ENCODE assay signal across 22 mouse cellular contexts in the genomic region with DNA sequence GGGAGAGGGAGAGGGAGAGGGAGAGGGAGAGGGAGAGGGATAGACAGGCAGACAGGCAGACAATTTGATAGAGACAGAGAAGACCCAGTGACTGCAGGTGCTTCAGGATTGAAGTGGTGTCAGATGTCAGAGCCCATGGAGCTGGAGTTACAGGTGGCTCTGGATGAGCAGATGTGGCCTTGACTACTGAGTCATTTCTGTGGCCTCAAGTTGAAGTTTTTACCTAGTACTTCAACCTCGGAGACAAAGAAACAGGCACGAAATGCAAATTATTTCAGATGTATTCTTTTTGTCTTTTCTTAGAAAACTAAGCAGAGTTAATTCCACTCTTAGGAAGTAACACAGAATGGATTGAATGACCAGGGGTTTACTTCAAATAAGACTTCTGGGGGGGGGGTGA.
DNase-seq lines count a peak whose midpoint lies in the region; ATAC-seq and TF ChIP-seq lines count a peak whose summit lies in the region.
"Had no signal": no experiment of that assay in that cellular context is flagged by ENCODE, and none has a peak within 500 bp of the region (broad histone marks: within the 10 kb centered on the region; RNA-seq: fewer than 3 reads in every experiment).

No protein-coding gene starts in this region.

- H3K27ac ChIP-seq in forebrain, embryonic 10.5 days, result 0 out of 2 replicates have a peak overlapping the region, but pooled peaks have one; percentile 60
- no peak overlapping the region for H3K27ac ChIP-seq in forebrain, embryonic 14.5 days (ENCODE audit: low read depth, low read length)
- peak overlapping the region; percentile 85 for H3K27ac ChIP-seq in forebrain, embryonic 12.5 days
- H3K27ac ChIP-seq in forebrain, postnatal 0 days (ENCODE audit: low read depth, low read length), result no peak overlapping the region
- H3K27ac ChIP-seq in CH12.LX (ENCODE audit: insufficient read depth, low read depth), result no peak overlapping the region
- H3K27ac ChIP-seq in forebrain, embryonic 15.5 days (replicated peaks), result peak overlapping the region; percentile 81
- H3K27ac ChIP-seq: embryonic facial prominence, embryonic 13.5 days; embryonic facial prominence, embryonic 15.5 days had no signal

- peak; percentile 78 for TF ChIP-seq EP300 in CH12.LX (IDR thresholded peaks at IDR 0.05; ENCODE audit: low read length)

- in situ Hi-C loops in CH12.LX (cut with MboI; ENCODE audit: low pct_ligation_motif_present, low pct_unique_long_range_greater_than_20kb, low sequenced_read_pairs), result no loop called here

- no peaks in the 10 kb centered on the region for H3K36me3 ChIP-seq in forebrain, embryonic 10.5 days (replicated peaks)
- H3K36me3 ChIP-seq in forebrain, embryonic 14.5 days (ENCODE audit: control insufficient read depth, insufficient read depth, low read length), result no peaks in the 10 kb centered on the region
- H3K36me3 ChIP-seq in forebrain, embryonic 12.5 days (replicated peaks), result no peaks in the 10 kb centered on the region
- no peaks in the 10 kb centered on the region for H3K36me3 ChIP-seq in forebrain, postnatal 0 days (ENCODE audit: insufficient read depth)
- no peaks in the 10 kb centered on the region for H3K36me3 ChIP-seq in CH12.LX (replicated peaks in 1 of 2; ENCODE audit: control insufficient read depth in 1 of 2, insufficient read depth in 1 of 2, low read length in 1 of 2)
- H3K36me3 ChIP-seq in forebrain, embryonic 15.5 days, result no peaks in the 10 kb centered on the region
- H3K36me3 ChIP-seq: embryonic facial prominence, embryonic 13.5 days; embryonic facial prominence, embryonic 15.5 days had no signal

- no peak for TF ChIP-seq RAD21 in CH12.LX (IDR thresholded peaks at IDR 0.05; ENCODE audit: low read depth, low read length)

- no peaks in the 10 kb centered on the region for H3K79me2 ChIP-seq in CH12.LX (replicated peaks; ENCODE audit: control insufficient read depth, extremely low read depth, insufficient read depth, poor library complexity, severe bottlenecking)

- H3K4me3 ChIP-seq in forebrain, embryonic 10.5 days, result no peak overlapping the region
- H3K4me3 ChIP-seq in forebrain, embryonic 14.5 days (ENCODE audit: low read depth, low read length), result no peak overlapping the region
- no peak overlapping the region for H3K4me3 ChIP-seq in forebrain, embryonic 12.5 days (replicated peaks)
- H3K4me3 ChIP-seq in forebrain, postnatal 0 days (ENCODE audit: low read depth, low read length), result no peak overlapping the region
- H3K4me3 ChIP-seq in CH12.LX (replicated peaks in 1 of 3; ENCODE audit: low read depth in 2 of 3, low read length in 2 of 3, poor library complexity in 1 of 3), result no peak overlapping the region
- no peak overlapping the region for H3K4me3 ChIP-seq in forebrain, embryonic 15.5 days
- H3K4me3 ChIP-seq: embryonic facial prominence, embryonic 13.5 days; embryonic facial prominence, embryonic 15.5 days; erythroblast, embryonic 14.5 days had no signal

- no peak for ATAC-seq in forebrain, embryonic 14.5 days
- no peak for ATAC-seq in forebrain, embryonic 12.5 days (ENCODE audit: low FRiP score)
- no peak for ATAC-seq in forebrain, postnatal 0 days
- no peak for ATAC-seq in forebrain, embryonic 15.5 days (replicated peaks)
- ATAC-seq: CD4-positive, CD25-positive, alpha-beta regulatory T cell, adult 4 months had no signal

- peaks cover 3% of the 10 kb centered on the region; the same call in 1 of the 2 replicates for H3K9me3 ChIP-seq in forebrain, embryonic 10.5 days
- no peaks in the 10 kb centered on the region for H3K9me3 ChIP-seq in forebrain, embryonic 14.5 days (replicated peaks; ENCODE audit: control insufficient read depth, low read length)
- H3K9me3 ChIP-seq in forebrain, embryonic 12.5 days, result no peaks in the 10 kb centered on the region
- H3K9me3 ChIP-seq in forebrain, postnatal 0 days (ENCODE audit: low read length), result no peaks in the 10 kb centered on the region
- peaks cover 6% of the 10 kb centered on the region for H3K9me3 ChIP-seq in CH12.LX (replicated peaks; ENCODE audit: low read length)
- no peaks in the 10 kb centered on the region for H3K9me3 ChIP-seq in forebrain, embryonic 15.5 days
- H3K9me3 ChIP-seq: embryonic facial prominence, embryonic 13.5 days; embryonic facial prominence, embryonic 15.5 days had no signal

- dilution Hi-C loops in CH12.LX (cut with MboI; ENCODE audit: extremely low pct_ligation_motif_present, extremely low pct_unique_long_range_greater_than_20kb, low sequenced_read_pairs), result no loop called here

- WGBS in forebrain, embryonic 10.5 days, result 83% methylated on average over 2 of the region's 2 CpGs
- WGBS in forebrain, embryonic 14.5 days, result 60% methylated on average over 2 of the region's 2 CpGs
- WGBS in forebrain, embryonic 12.5 days, result 77% methylated on average over 2 of the region's 2 CpGs
- 57% methylated on average over 2 of the region's 2 CpGs for WGBS in forebrain, postnatal 0 days
- 74% methylated on average over 2 of the region's 2 CpGs for WGBS in forebrain, embryonic 15.5 days

- TF ChIP-seq POLR2A in CH12.LX (IDR thresholded peaks at IDR 0.05; ENCODE audit: low read depth, low read length), result no peak

- H3K4me2 ChIP-seq in forebrain, embryonic 14.5 days (ENCODE audit: low read length), result no peak overlapping the region
- no peak overlapping the region for H3K4me2 ChIP-seq in forebrain, embryonic 12.5 days
- H3K4me2 ChIP-seq in forebrain, postnatal 0 days (ENCODE audit: low read depth), result no peak overlapping the region
- no peak overlapping the region for H3K4me2 ChIP-seq in CH12.LX (ENCODE audit: insufficient read depth, low read depth, poor library complexity, severe bottlenecking)
- no peak overlapping the region for H3K4me2 ChIP-seq in forebrain, embryonic 15.5 days (replicated peaks)
- H3K4me2 ChIP-seq: embryonic facial prominence, embryonic 13.5 days; embryonic facial prominence, embryonic 15.5 days had no signal

- no peak for TF ChIP-seq CTCF in forebrain, postnatal 0 days (IDR thresholded peaks at IDR 0.05; ENCODE audit: low read depth)
- TF ChIP-seq CTCF in CH12.LX (conservative IDR thresholded peaks at IDR 0.05 in 1 of 2, IDR thresholded peaks at IDR 0.05 in 1 of 2; ENCODE audit: low read depth in 2 of 2, low read length in 2 of 2), result no peak

- no peaks in the 10 kb centered on the region for H3K27me3 ChIP-seq in forebrain, embryonic 10.5 days (ENCODE audit: poor library complexity, severe bottlenecking)
- H3K27me3 ChIP-seq in forebrain, embryonic 14.5 days (replicated peaks; ENCODE audit: control insufficient read depth, insufficient read depth, low read length), result no peaks in the 10 kb centered on the region
- H3K27me3 ChIP-seq in forebrain, embryonic 12.5 days, result no peaks in the 10 kb centered on the region
- no peaks in the 10 kb centered on the region for H3K27me3 ChIP-seq in forebrain, postnatal 0 days (ENCODE audit: insufficient read depth, low read length)
- H3K27me3 ChIP-seq in CH12.LX (replicated peaks), result no peaks in the 10 kb centered on the region
- no peaks in the 10 kb centered on the region for H3K27me3 ChIP-seq in forebrain, embryonic 15.5 days
- H3K27me3 ChIP-seq: embryonic facial prominence, embryonic 13.5 days; embryonic facial prominence, embryonic 15.5 days had no signal

- H3K9ac ChIP-seq in forebrain, embryonic 14.5 days (ENCODE audit: low read length), result no peak overlapping the region
- no peak overlapping the region for H3K9ac ChIP-seq in forebrain, embryonic 12.5 days
- no peak overlapping the region for H3K9ac ChIP-seq in forebrain, postnatal 0 days
- no peak overlapping the region for H3K9ac ChIP-seq in CH12.LX (ENCODE audit: insufficient read depth, low read depth)
- no peak overlapping the region for H3K9ac ChIP-seq in forebrain, embryonic 15.5 days (replicated peaks)
- H3K9ac ChIP-seq: embryonic facial prominence, embryonic 13.5 days; embryonic facial prominence, embryonic 15.5 days had no signal

- peaks cover 21% of the 10 kb centered on the region for H3K4me1 ChIP-seq in forebrain, embryonic 10.5 days
- H3K4me1 ChIP-seq in forebrain, embryonic 14.5 days (ENCODE audit: control insufficient read depth, insufficient read depth, low read length), result peaks cover 10% of the 10 kb centered on the region; the same call in 1 of the 2 replicates
- peaks cover 11% of the 10 kb centered on the region for H3K4me1 ChIP-seq in forebrain, embryonic 12.5 days
- H3K4me1 ChIP-seq in forebrain, postnatal 0 days (ENCODE audit: insufficient read depth), result peaks cover 5% of the 10 kb centered on the region; the same call in 1 of the 2 replicates
- H3K4me1 ChIP-seq in CH12.LX (ENCODE audit: control insufficient read depth in 1 of 2, insufficient read depth in 2 of 2), result peaks cover 0 to 7% of the 10 kb centered on the region in 2 experiments; a peak in 2 of 4 replicates
- H3K4me1 ChIP-seq in forebrain, embryonic 15.5 days, result peaks cover 8% of the 10 kb centered on the region; the same call in 1 of the 2 replicates

- DNase-seq in forebrain, embryonic 10.5 days (ENCODE audit: extremely low spot score, low spot score), result no peak
- no peak for DNase-seq in forebrain, embryonic 14.5 days (ENCODE audit: low spot score)
- no peak for DNase-seq in forebrain, postnatal 0 days
- DNase-seq in CH12.LX (ENCODE audit: extremely low read depth), result peak; percentile 45
- DNase-seq in layer of hippocampus, postnatal 14 days (ENCODE audit: low spot score in 2 of 2), result no peak
- DNase-seq: adrenal gland, adult 2 months; adrenal gland, postnatal 10 days; adrenal gland, postnatal 25 days; B cell, adult 2 months; cerebellum, adult 11 months; cerebellum, adult 18-20 months; cerebellum, adult 8-10 months; cerebellum, adult 9-11 months; cerebellum, postnatal 14 days; cerebellum, postnatal 36 days; embryo, embryonic 11 days had no signal

TF ChIP-seq in CH12.LX, 34 proteins besides CTCF, POLR2A, EP300 and RAD21:
- TF ChIP-seq JUND (conservative IDR thresholded peaks at IDR 0.05; ENCODE audit: low read depth, low read length) (no peak), NELFE (IDR thresholded peaks at IDR 0.05; ENCODE audit: low read depth, low read length) (no peak), TCF12 (IDR thresholded peaks at IDR 0.05; ENCODE audit: low read depth, low read length) (peak; percentile 67; the same call in 1 of the 2 replicates), SMC3 (IDR thresholded peaks at IDR 0.05; ENCODE audit: low read depth, low read length) (no peak), TBP (conservative IDR thresholded peaks at IDR 0.05; ENCODE audit: low read depth, low read length) (no peak), USF2 (conservative IDR thresholded peaks at IDR 0.05; ENCODE audit: low read depth, low read length) (no peak), GABPA (IDR thresholded peaks at IDR 0.05; ENCODE audit: insufficient replicate concordance, low read depth, low read length) (no peak), MAFK (IDR thresholded peaks at IDR 0.05; ENCODE audit: insufficient replicate concordance, low read length) (no peak), SIN3A (IDR thresholded peaks at IDR 0.05; ENCODE audit: low read length) (no peak), BHLHE40 (IDR thresholded peaks at IDR 0.05; ENCODE audit: low read depth, low read length) (peak; percentile 42), IRF4 (IDR thresholded peaks at IDR 0.05; ENCODE audit: low read depth, low read length) (0 out of 2 replicates have a peak, but pooled peaks have one; percentile 12), E2F4 (IDR thresholded peaks at IDR 0.05; ENCODE audit: insufficient replicate concordance, low read depth, low read length) (no peak)

Comparison
In these comparisons a context has a peak if more than half of its experiments do, and no peak if none do; other contexts are left out.
1. H3K27ac ChIP-seq: peak in forebrain, embryonic 10.5 days (single experiment), forebrain, embryonic 12.5 days (single experiment) and forebrain, embryonic 15.5 days (single experiment); none in forebrain, embryonic 14.5 days (single experiment), forebrain, postnatal 0 days (single experiment) and CH12.LX (single experiment).